In the genomic region with DNA sequence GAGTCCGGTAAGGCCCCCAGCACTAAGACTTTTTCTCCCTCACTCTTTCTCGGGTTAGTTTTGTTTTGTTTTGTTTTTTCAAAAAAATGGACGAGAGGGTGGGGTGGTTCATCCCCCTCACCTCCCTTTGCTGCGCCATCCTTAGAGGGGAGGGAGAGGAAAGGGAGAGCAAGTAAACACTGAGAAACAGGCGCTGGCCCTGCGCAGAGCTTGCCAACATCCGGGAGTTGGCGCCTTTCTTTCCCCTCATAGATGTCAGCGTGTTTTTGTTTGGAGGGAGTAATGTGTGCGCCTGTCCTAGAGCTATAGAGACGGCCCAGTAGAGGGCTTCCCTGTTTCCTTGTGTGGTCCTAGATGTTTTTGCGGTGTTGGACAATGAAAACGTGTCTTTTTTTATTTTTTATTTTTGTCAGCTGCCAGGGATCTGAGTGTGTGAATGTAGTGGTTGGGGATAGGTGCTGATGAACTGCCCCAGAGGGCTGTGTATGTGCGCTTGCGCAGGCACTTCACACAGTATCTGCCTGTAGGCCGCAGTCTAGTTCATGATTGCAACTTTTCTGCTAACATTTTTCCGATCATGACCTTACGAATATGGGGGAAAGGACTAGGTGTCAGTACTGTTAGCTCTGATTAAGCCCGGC, we compare ENCODE assay signal across 8 mouse cellular contexts. TPM values are rescaled to one million over a fixed set of nuclear protein-coding genes. Genes with fewer than 3 reads are reported as not detected.
DNase-seq lines count a peak whose midpoint lies in the region; ATAC-seq and TF ChIP-seq lines count a peak whose summit lies in the region.

No protein-coding gene starts in this region.

- POLR2A ChIA-PET in Patski (lab: Charles Lee) = interaction anchor here (0.9 to 1.5 kb wide), 3 partner anchors 9 to 41 kb away, joined by 3 read pairs; no protein-coding TSS in a partner anchor

- peak overlapping the region; percentile 100 for H3K27ac ChIP-seq in hindbrain, embryonic 13.5 days

- H3K4me2 ChIP-seq in hindbrain, embryonic 13.5 days = peak overlapping the region; percentile 74

- no peak for TF ChIP-seq CTCF in Patski (IDR thresholded peaks at IDR 0.05)

- DNase-seq in Patski (ENCODE audit: low read depth, low spot score) = peak; percentile 31
- DNase-seq in cerebellum, postnatal 25 days = peak; percentile 86
- peak; percentile 40 to 59 for DNase-seq in frontal cortex, postnatal 25 days (ENCODE audit: low spot score in 2 of 2)
- peak; percentile 79 to 81 for DNase-seq in layer of hippocampus, postnatal 36 days
- peak; percentile 88 for DNase-seq in lung, postnatal 25 days (ENCODE audit: low spot score)
- peak; percentile 73 for DNase-seq in retina, embryonic 14.5 days (ENCODE audit: low spot score)
- DNase-seq in thymus, postnatal 36 days = peak; percentile 65 to 74

- CTCF ChIA-PET in Patski (lab: Charles Lee) = no interaction called here

- H3K9me3 ChIP-seq in hindbrain, embryonic 13.5 days = no peaks in the 10 kb centered on the region

- H3K27me3 ChIP-seq in Patski = no peaks in the 10 kb centered on the region
- H3K27me3 ChIP-seq in hindbrain, embryonic 13.5 days = no peaks in the 10 kb centered on the region

- H3K4me3 ChIP-seq in hindbrain, embryonic 13.5 days = peak overlapping the region; percentile 74

- in situ Hi-C loops in Patski (cut with MboI; ENCODE audit: low pct_unique_long_range_greater_than_20kb) = no loop called here

- WGBS in hindbrain, embryonic 13.5 days = 3% methylated on average over 19 of the region's 19 CpGs

- H3K36me3 ChIP-seq in hindbrain, embryonic 13.5 days = 0 out of 2 replicates have a peak, but pooled peaks cover under 1% of the 10 kb centered on the region

- peaks cover 49% of the 10 kb centered on the region for H3K4me1 ChIP-seq in hindbrain, embryonic 13.5 days (replicated peaks)

- peak overlapping the region; percentile 96 for H3K9ac ChIP-seq in hindbrain, embryonic 13.5 days

- ATAC-seq in Patski = peak; percentile 13
- ATAC-seq in hindbrain, embryonic 13.5 days (ENCODE audit: low FRiP score) = peak; percentile 78

RNA-seq across cellular contexts. Expression of a gene that starts 37.0 kb away (rescaled TPM):
- polyA plus RNA-seq in Patski (2021) = 156 TPM
- polyA plus RNA-seq in hindbrain, embryonic 13.5 days (2015; fragmentation: Nextera tagmentation; extraction: Ambion mirVana) = 50.8 and 53.3 TPM in 2 replicates
- 100 to 1,000 TPM; 101 to 112 TPM for total RNA-seq in layer of hippocampus, postnatal 36 days (2021)

RNA-seq across cellular contexts. Expression of a gene that starts 37.2 kb away (rescaled TPM):
- 6.0 TPM for polyA plus RNA-seq in Patski (2021)
- polyA plus RNA-seq in hindbrain, embryonic 13.5 days (2015; fragmentation: Nextera tagmentation; extraction: Ambion mirVana) = 10.9 and 12.1 TPM in 2 replicates
- 1 to 10 TPM; 4.8 to 5.7 TPM for total RNA-seq in layer of hippocampus, postnatal 36 days (2021)

RNA-seq across cellular contexts. Expression of a gene that starts 47.5 kb away (rescaled TPM):
- 2.4 TPM for polyA plus RNA-seq in Patski (2021)
- polyA plus RNA-seq in hindbrain, embryonic 13.5 days (2015; fragmentation: Nextera tagmentation; extraction: Ambion mirVana) = 4.5 and 4.8 TPM in 2 replicates
- total RNA-seq in layer of hippocampus, postnatal 36 days (2021) = 10 to 100 TPM in 1 of 2 experiments, 1 to 10 TPM in 1; 7.8 to 11.0 TPM

Comparison
In these comparisons a context has a peak if more than half of its experiments do, and no peak if none do; other contexts are left out.
1. Peak in every context shown above with its lines: DNase-seq, ATAC-seq, H3K4me3 ChIP-seq and H3K27ac ChIP-seq.
2. DNase-seq: peak in every context shown above with its lines; median percentile 88 in lung, postnatal 25 days; 86 in cerebellum, postnatal 25 days; 80 in layer of hippocampus, postnatal 36 days; 73 in retina, embryonic 14.5 days; 70 in thymus, postnatal 36 days; 50 in frontal cortex, postnatal 25 days; 31 in Patski.